Mouse (Mus musculus) MEL (cell line): ENCODE data around the gene Plaur.

Experiments used
- CHD1 ChIP-seq: IDR thresholded peaks from 2 replicates; pipeline ENCODE4 v1.6.1; 2012; ENCODE audit warnings: low read depth, mild to moderate bottlenecking, inconsistent platforms, low read length, improper control_type of control experiment
- EP300 ChIP-seq, 2 experiments: IDR thresholded peaks; 2 replicates each; pipeline ENCODE4 v1.6.1; 2011; ENCODE audit warnings: improper control_type of control experiment in 2 of 2, low read length in 2 of 2, low read depth in 1 of 2, mild to moderate bottlenecking in 1 of 2

- TF ChIP-seq CHD1, result no peak
- no peak for TF ChIP-seq EP300 (IDR thresholded peaks at IDR 0.05; ENCODE audit: low read depth in 1 of 2, low read length in 2 of 2)
Observed at GRCm38 (mm10) chr7:24481474-24482207, 19.4 kb downstream of the Plaur start, which contains the start of gene Cadm4.
